Mouse (Mus musculus): Measurements from ENCODE around the gene Lims1. TPM values are rescaled to one million over a fixed set of nuclear protein-coding genes. Genes with fewer than 3 reads are reported as not detected.
"Not testable (repeated sequence)": the region's sequence is repeated elsewhere in the genome, so short reads cannot be mapped to it uniquely, and the experiment has no call there.

The Lims1 gene
- polyA plus RNA-seq, 1 experiment, result 11.4 TPM

- no peaks in the 10 kb centered on the region for H3K27me3 ChIP-seq (ENCODE audit: control insufficient read depth, insufficient read depth, low read length)
- DNase-seq (ENCODE audit: low read depth in 1 of 2, low spot score in 2 of 2), result no peak
- H3K36me3 ChIP-seq (ENCODE audit: control insufficient read depth, insufficient read depth, low read length), result peaks cover 10% of the 10 kb centered on the region
- no peaks in the 10 kb centered on the region for H3K4me1 ChIP-seq (ENCODE audit: control insufficient read depth, insufficient read depth, insufficient read length)
- no peak overlapping the region for H3K4me3 ChIP-seq (ENCODE audit: extremely low read depth, insufficient read depth, insufficient read length)
- no peak overlapping the region for H3K27ac ChIP-seq (ENCODE audit: insufficient read depth, low read length)
- WGBS, result 76% methylated on average over 1 of the region's 1 CpGs
- no peak for TF ChIP-seq CTCF (IDR thresholded peaks at IDR 0.05; ENCODE audit: extremely low read depth, insufficient read depth, insufficient read length, insufficient replicate concordance)
- no peak for TF ChIP-seq POLR2A (IDR thresholded peaks at IDR 0.05; ENCODE audit: low read depth, low read length)
These were observed 12.5 kb upstream of the Lims1 start for GRCm38 (mm10) chr10:58310791-58311190.

GRCm38 (mm10) chr10:58312887-58313286, 10.4 kb upstream of the Lims1 start:
- Histone ChIP-seq H3K4me3 (ENCODE audit: extremely low read depth, insufficient read depth, insufficient read length) (no peak overlapping the region), H3K4me1 (ENCODE audit: control insufficient read depth, insufficient read depth, insufficient read length) (no peaks in the 10 kb centered on the region), H3K27me3 (ENCODE audit: control insufficient read depth, insufficient read depth, low read length) (no peaks in the 10 kb centered on the region), H3K36me3 (ENCODE audit: control insufficient read depth, insufficient read depth, low read length) (peaks cover 10% of the 10 kb centered on the region), H3K27ac (ENCODE audit: insufficient read depth, low read length) (no peak overlapping the region)
- TF ChIP-seq POLR2A (IDR thresholded peaks at IDR 0.05; ENCODE audit: low read depth, low read length) (no peak), CTCF (IDR thresholded peaks at IDR 0.05; ENCODE audit: extremely low read depth, insufficient read depth, insufficient read length, insufficient replicate concordance) (no peak)
- DNase-seq (ENCODE audit: low read depth in 1 of 2, low spot score in 2 of 2), result no peak
- 93% methylated on average over 5 of the region's 5 CpGs for WGBS

- no peak for DNase-seq (ENCODE audit: low read depth in 1 of 2, low spot score in 2 of 2)
- H3K36me3 ChIP-seq (ENCODE audit: control insufficient read depth, insufficient read depth, low read length), result no peaks in the 10 kb centered on the region
- no peak overlapping the region for H3K4me3 ChIP-seq (ENCODE audit: extremely low read depth, insufficient read depth, insufficient read length)
- TF ChIP-seq POLR2A (IDR thresholded peaks at IDR 0.05; ENCODE audit: low read depth, low read length) (no peak), CTCF (IDR thresholded peaks at IDR 0.05; ENCODE audit: extremely low read depth, insufficient read depth, insufficient read length, insufficient replicate concordance) (no peak)
- WGBS, result 90% methylated on average over 3 of the region's 3 CpGs
- H3K27ac ChIP-seq (ENCODE audit: insufficient read depth, low read length), result no peak overlapping the region
- no peaks in the 10 kb centered on the region for H3K27me3 ChIP-seq (ENCODE audit: control insufficient read depth, insufficient read depth, low read length)
- peaks cover 3% of the 10 kb centered on the region; the same call in 1 of the 2 replicates for H3K4me1 ChIP-seq (ENCODE audit: control insufficient read depth, insufficient read depth, insufficient read length)
These were observed 2.4 kb upstream of the Lims1 start for GRCm38 (mm10) chr10:58320881-58321280.

GRCm38 (mm10) chr10:58322361-58323027, 772 bp upstream of the Lims1 start:
- no peaks in the 10 kb centered on the region for H3K36me3 ChIP-seq (ENCODE audit: control insufficient read depth, insufficient read depth, low read length)
- H3K4me3 ChIP-seq (ENCODE audit: extremely low read depth, insufficient read depth, insufficient read length), result peak overlapping the region; percentile 57
- H3K27ac ChIP-seq (ENCODE audit: insufficient read depth, low read length), result peak overlapping the region; percentile 35
- TF ChIP-seq POLR2A (IDR thresholded peaks at IDR 0.05; ENCODE audit: low read depth, low read length) (no peak), CTCF (IDR thresholded peaks at IDR 0.05; ENCODE audit: extremely low read depth, insufficient read depth, insufficient read length, insufficient replicate concordance) (no peak)
- H3K27me3 ChIP-seq (ENCODE audit: control insufficient read depth, insufficient read depth, low read length), result no peaks in the 10 kb centered on the region
- no peak for DNase-seq (ENCODE audit: low read depth in 1 of 2, low spot score in 2 of 2)
- H3K4me1 ChIP-seq (ENCODE audit: control insufficient read depth, insufficient read depth, insufficient read length), result peaks cover 3% of the 10 kb centered on the region; the same call in 1 of the 2 replicates
- 29% methylated on average over 6 of the region's 6 CpGs for WGBS

GRCm38 (mm10) chr10:58326271-58326670, 3.0 kb downstream of the Lims1 start:
- TF ChIP-seq POLR2A (IDR thresholded peaks at IDR 0.05; ENCODE audit: low read depth, low read length) (no peak), CTCF (IDR thresholded peaks at IDR 0.05; ENCODE audit: extremely low read depth, insufficient read depth, insufficient read length, insufficient replicate concordance) (no peak)
- H3K27ac ChIP-seq (ENCODE audit: insufficient read depth, low read length), result no peak overlapping the region
- no peak overlapping the region for H3K4me3 ChIP-seq (ENCODE audit: extremely low read depth, insufficient read depth, insufficient read length)
- WGBS, result 76% methylated on average over 3 of the region's 3 CpGs
- peaks cover 3% of the 10 kb centered on the region; the same call in 1 of the 2 replicates for H3K4me1 ChIP-seq (ENCODE audit: control insufficient read depth, insufficient read depth, insufficient read length)
- H3K36me3 ChIP-seq (ENCODE audit: control insufficient read depth, insufficient read depth, low read length), result no peaks in the 10 kb centered on the region
- DNase-seq (ENCODE audit: low read depth in 1 of 2, low spot score in 2 of 2), result no peak
- H3K27me3 ChIP-seq (ENCODE audit: control insufficient read depth, insufficient read depth, low read length), result no peaks in the 10 kb centered on the region

GRCm38 (mm10) chr10:58327836-58328235, 4.6 kb downstream of the Lims1 start:
- not testable (repeated sequence) for H3K27ac ChIP-seq (ENCODE audit: insufficient read depth, low read length); H3K4me3 ChIP-seq (ENCODE audit: extremely low read depth, insufficient read depth, insufficient read length); H3K27me3 ChIP-seq (ENCODE audit: control insufficient read depth, insufficient read depth, low read length); DNase-seq (ENCODE audit: low read depth in 1 of 2, low spot score in 2 of 2); H3K36me3 ChIP-seq (ENCODE audit: control insufficient read depth, insufficient read depth, low read length); H3K4me1 ChIP-seq (ENCODE audit: control insufficient read depth, insufficient read depth, insufficient read length)
- WGBS, result 95% methylated on average over 6 of the region's 6 CpGs

- Histone ChIP-seq H3K4me1 (ENCODE audit: control insufficient read depth, insufficient read depth, insufficient read length) (peaks cover 3% of the 10 kb centered on the region; the same call in 1 of the 2 replicates), H3K27me3 (ENCODE audit: control insufficient read depth, insufficient read depth, low read length) (no peaks in the 10 kb centered on the region), H3K4me3 (ENCODE audit: extremely low read depth, insufficient read depth, insufficient read length) (no peak overlapping the region), H3K27ac (ENCODE audit: insufficient read depth, low read length) (no peak overlapping the region), H3K36me3 (ENCODE audit: control insufficient read depth, insufficient read depth, low read length) (no peaks in the 10 kb centered on the region)
- 80% methylated on average over 8 of the region's 8 CpGs for WGBS
- TF ChIP-seq POLR2A (IDR thresholded peaks at IDR 0.05; ENCODE audit: low read depth, low read length) (no peak), CTCF (IDR thresholded peaks at IDR 0.05; ENCODE audit: extremely low read depth, insufficient read depth, insufficient read length, insufficient replicate concordance) (no peak)
- no peak for DNase-seq (ENCODE audit: low read depth in 1 of 2, low spot score in 2 of 2)
These were observed 5.3 kb downstream of the Lims1 start for GRCm38 (mm10) chr10:58328517-58329108.

Data from spleen, adult 2 months (tissue).